Mouse (Mus musculus) adrenal gland (tissue): Measurements from ENCODE around the gene Gfod2.

Source experiments
- intact Hi-C: fragments of 180-260 bp; cut with DNase I; formaldehyde crosslinking; loops from one replicate; pipeline ENCODE4 v1.15.1; 2025

Gene Gfod2

DNA sequence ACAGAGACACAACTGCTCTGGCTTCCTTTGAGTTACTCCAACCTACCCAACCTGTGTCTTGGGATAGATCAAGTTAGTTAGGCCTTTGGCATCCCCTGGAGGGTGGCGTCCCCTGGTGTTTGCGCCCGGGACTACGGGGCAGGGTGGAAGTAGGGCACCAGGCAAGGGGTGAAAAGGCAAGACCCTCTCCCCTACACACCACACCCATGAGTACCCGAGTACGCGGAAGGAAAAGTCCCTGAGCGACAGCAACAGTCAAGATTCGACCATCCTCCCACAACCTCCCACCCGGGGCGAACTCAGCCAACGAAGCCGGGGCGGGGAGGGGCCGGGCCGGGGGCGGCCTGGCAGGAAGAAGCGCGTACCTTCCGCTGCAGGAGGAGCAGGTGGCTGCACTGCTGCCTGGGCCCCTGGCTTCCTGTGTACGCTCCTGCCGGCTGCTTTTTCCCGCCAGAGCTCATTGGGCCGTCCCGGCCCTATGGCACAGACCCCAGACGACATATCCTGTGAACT is 72.6 kb downstream of the Gfod2 start, which contains the start of gene Carmil2:
Gene Carmil2, plus strand, starts transcription at position 479 of the 513 bp plus-strand sequence.
- intact Hi-C loops, result loop anchor here (5.0 kb wide), 1 partner anchor 64 kb away; no protein-coding TSS in a partner anchor

- intact Hi-C loops, result loop anchor here (5.0 kb wide), 1 partner anchor 63 kb away; no protein-coding TSS in a partner anchor
Measured at GRCm38 (mm10) chr8:105685325-105685724, 73.1 kb downstream of the Gfod2 start.

GRCm38 (mm10) chr8:105677891-105678290 is 80.6 kb downstream of the Gfod2 start:
- intact Hi-C loops, result no loop called here
